8 mouse cellular contexts compared by ENCODE assay signal in genomic region chr16:35771141-35771540, GRCm38 (mm10). TPM values are rescaled to one million over a fixed set of nuclear protein-coding genes. Genes with fewer than 3 reads are reported as not detected.
DNase-seq lines count a peak whose midpoint lies in the region; ATAC-seq lines count a peak whose summit lies in the region.

No protein-coding gene starts in this region.

- ATAC-seq in hindbrain, embryonic 16.5 days = no peak
- ATAC-seq in midbrain, embryonic 15.5 days (replicated peaks) = no peak
- no peak for ATAC-seq in erythroid progenitor cell, adult 5-6 weeks (replicated peaks; ENCODE audit: low FRiP score, poor library complexity, severe bottlenecking)

- H3K9me3 ChIP-seq in hindbrain, embryonic 16.5 days (ENCODE audit: control insufficient read depth, low read length) = no peaks in the 10 kb centered on the region
- H3K9me3 ChIP-seq in midbrain, embryonic 15.5 days = no peaks in the 10 kb centered on the region

- WGBS in hindbrain, embryonic 16.5 days = 15% methylated on average over 8 of the region's 8 CpGs
- 25% methylated on average over 8 of the region's 8 CpGs for WGBS in midbrain, embryonic 15.5 days

- no peak overlapping the region for H3K27ac ChIP-seq in brown adipose tissue, adult 24 weeks (replicated peaks; ENCODE audit: low read depth, low read length)
- no peak overlapping the region for H3K27ac ChIP-seq in hindbrain, embryonic 16.5 days (ENCODE audit: low read depth, low read length)
- no peak overlapping the region for H3K27ac ChIP-seq in midbrain, embryonic 15.5 days

- H3K4me2 ChIP-seq in hindbrain, embryonic 16.5 days (ENCODE audit: low read length) = peak overlapping the region; percentile 94
- H3K4me2 ChIP-seq in midbrain, embryonic 15.5 days = peak overlapping the region; percentile 97

- peaks cover 3% of the 10 kb centered on the region for H3K4me1 ChIP-seq in brown adipose tissue, adult 24 weeks (ENCODE audit: control insufficient read depth, insufficient read depth, insufficient read length, low read length)
- H3K4me1 ChIP-seq in hindbrain, embryonic 16.5 days (ENCODE audit: control insufficient read depth, insufficient read depth, low read depth, low read length) = peaks cover 23% of the 10 kb centered on the region
- peaks cover 41% of the 10 kb centered on the region for H3K4me1 ChIP-seq in midbrain, embryonic 15.5 days

- H3K4me3 ChIP-seq in brown adipose tissue, adult 24 weeks (ENCODE audit: insufficient read depth, low read depth, low read length) = peak overlapping the region; percentile 14; the same call in 1 of the 2 replicates
- H3K4me3 ChIP-seq in hindbrain, embryonic 16.5 days (ENCODE audit: low read length) = peak overlapping the region; percentile 85
- H3K4me3 ChIP-seq in midbrain, embryonic 15.5 days = peak overlapping the region; percentile 89

- no peaks in the 10 kb centered on the region for H3K36me3 ChIP-seq in hindbrain, embryonic 16.5 days (ENCODE audit: control insufficient read depth, insufficient read depth, low read length)
- no peaks in the 10 kb centered on the region for H3K36me3 ChIP-seq in midbrain, embryonic 15.5 days (replicated peaks)

- peak; percentile 14 for DNase-seq in kidney, adult 9 months
- no peak for DNase-seq in kidney, postnatal 14 days
- no peak for DNase-seq in frontal cortex, postnatal 25 days (ENCODE audit: low spot score in 2 of 2)
- no peak for DNase-seq in adrenal gland, postnatal 25 days

- H3K9ac ChIP-seq in hindbrain, embryonic 16.5 days (ENCODE audit: low read depth, low read length) = no peak overlapping the region
- peak overlapping the region; percentile 71; the same call in 1 of the 2 replicates for H3K9ac ChIP-seq in midbrain, embryonic 15.5 days

- H3K27me3 ChIP-seq in hindbrain, embryonic 16.5 days (replicated peaks; ENCODE audit: control insufficient read depth, insufficient read depth, low read length) = no peaks in the 10 kb centered on the region
- H3K27me3 ChIP-seq in midbrain, embryonic 15.5 days (replicated peaks) = no peaks in the 10 kb centered on the region

RNA-seq across cellular contexts. Expression of gene Hspbap1, which starts 1.0 kb away (rescaled TPM):
- polyA plus RNA-seq in brown adipose tissue, adult 24 weeks (2012; ENCODE audit: insufficient read depth, insufficient read length, missing spikeins) = 1.5 and 3.1 TPM in 2 replicates
- polyA plus RNA-seq in hindbrain, embryonic 16.5 days (2015; fragmentation: Nextera tagmentation; extraction: Ambion mirVana) = 12.7 and 13.9 TPM in 2 replicates
- 17.2 and 18.5 TPM in 2 replicates for polyA plus RNA-seq in midbrain, embryonic 15.5 days (2015; fragmentation: Nextera tagmentation; extraction: Ambion mirVana)
- 5.2 and 8.0 TPM in 2 replicates for total RNA-seq in adrenal gland, postnatal 25 days (2021)
- 18.0 and 28.8 TPM in 2 replicates for total RNA-seq in erythroid progenitor cell, adult 5-6 weeks (2015; ENCODE audit: low replicate concordance)
- 12.9 and 24.9 TPM in 2 replicates for total RNA-seq in erythroid progenitor cell, adult 5-6 weeks (2017; ENCODE audit: low replicate concordance)

RNA-seq across cellular contexts. Expression of gene Dirc2, which starts 2.0 kb away (rescaled TPM):
- polyA plus RNA-seq in brown adipose tissue, adult 24 weeks (2012; ENCODE audit: insufficient read depth, insufficient read length, missing spikeins) = 12.8 and 15.6 TPM in 2 replicates
- polyA plus RNA-seq in hindbrain, embryonic 16.5 days (2015; fragmentation: Nextera tagmentation; extraction: Ambion mirVana) = 31.9 and 34.1 TPM in 2 replicates
- polyA plus RNA-seq in midbrain, embryonic 15.5 days (2015; fragmentation: Nextera tagmentation; extraction: Ambion mirVana) = 31.4 TPM in 2 replicates
- 28.1 and 34.0 TPM in 2 replicates for total RNA-seq in adrenal gland, postnatal 25 days (2021)
- total RNA-seq in erythroid progenitor cell, adult 5-6 weeks (2015; ENCODE audit: low replicate concordance) = 4.6 and 9.4 TPM in 2 replicates
- total RNA-seq in erythroid progenitor cell, adult 5-6 weeks (2017; ENCODE audit: low replicate concordance) = 8.1 and 11.3 TPM in 2 replicates

Comparison
In these comparisons a context has a peak if more than half of its experiments do, and no peak if none do; other contexts are left out.
1. H3K4me3 ChIP-seq: peak in every context shown above with its lines; median percentile 89 in midbrain, embryonic 15.5 days; 85 in hindbrain, embryonic 16.5 days; 14 in brown adipose tissue, adult 24 weeks.